Mouse (Mus musculus) embryonic fibroblast, embryonic 13.5 days (primary cell): ENCODE data around the gene Snai1.

Experiments used
- CTCF ChIP-seq: IDR thresholded peaks from 2 replicates; pipeline ENCODE4 v1.5.1; 2011; ENCODE audit warnings: mild to moderate bottlenecking, control low read depth, low read length, moderate library complexity, borderline replicate concordance; ENCODE audit not compliant: insufficient read depth
- POLR2A ChIP-seq: IDR thresholded peaks from 2 replicates; pipeline ENCODE4 v1.6.1; 2011; ENCODE audit warnings: low read depth, mild to moderate bottlenecking, control low read depth, low read length, moderate library complexity

DNA sequence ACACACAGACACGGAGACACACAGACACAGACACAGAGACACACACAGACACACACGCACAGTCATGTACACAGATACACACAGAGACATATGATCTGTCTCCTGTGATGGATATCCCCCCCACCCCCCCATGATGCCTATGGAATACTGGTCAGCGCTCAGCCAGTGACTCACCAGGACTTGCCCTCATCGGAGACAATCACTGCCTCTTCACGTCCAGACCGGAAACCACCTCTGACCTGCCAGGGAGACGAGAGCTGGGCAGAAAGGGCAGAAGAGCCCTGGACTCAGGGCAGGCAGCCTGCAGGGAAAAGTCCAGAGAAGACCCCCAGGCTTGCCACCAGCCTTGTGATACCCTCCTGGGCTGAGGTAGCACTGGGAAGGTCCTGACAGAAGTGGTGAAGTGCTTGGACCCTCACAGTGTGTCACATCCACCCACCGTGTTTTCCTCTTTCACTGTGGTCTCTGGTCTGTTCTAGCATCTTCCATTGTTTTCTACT lies 38.2 kb downstream of the Snai1 start:
- TF ChIP-seq POLR2A (no peak), CTCF (no peak)
